Mouse (Mus musculus) heart, adult 9 months (tissue): Measurements from ENCODE around the gene Wwox.

ENCODE experiments used
- DNase-seq, 2 experiments: peaks; one replicate each; pipeline ENCODE4 v3.0.0; 2022; ENCODE audit warnings: low spot score in 2 of 2

The Wwox gene

DNA sequence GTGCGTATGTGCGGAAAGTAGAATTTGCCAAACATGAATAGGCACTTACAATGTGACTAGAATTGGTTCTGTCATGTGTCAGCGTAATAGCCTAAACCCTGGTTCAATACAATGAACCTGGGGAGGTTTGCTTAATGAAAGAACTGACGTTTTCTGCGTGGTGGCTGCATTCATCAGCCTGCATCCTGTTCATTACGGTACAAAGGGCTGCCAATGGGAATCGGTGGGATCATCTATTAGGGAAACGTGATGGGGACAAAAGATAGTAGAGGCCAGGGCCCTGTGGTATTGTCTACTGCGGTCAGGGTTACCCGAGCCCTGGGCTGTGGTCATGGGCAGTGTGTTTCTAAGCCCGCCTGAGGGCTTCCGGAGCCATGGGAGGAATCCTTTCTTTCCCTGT is 459.7 kb downstream of the Wwox start:
- DNase-seq = no peak

DNA sequence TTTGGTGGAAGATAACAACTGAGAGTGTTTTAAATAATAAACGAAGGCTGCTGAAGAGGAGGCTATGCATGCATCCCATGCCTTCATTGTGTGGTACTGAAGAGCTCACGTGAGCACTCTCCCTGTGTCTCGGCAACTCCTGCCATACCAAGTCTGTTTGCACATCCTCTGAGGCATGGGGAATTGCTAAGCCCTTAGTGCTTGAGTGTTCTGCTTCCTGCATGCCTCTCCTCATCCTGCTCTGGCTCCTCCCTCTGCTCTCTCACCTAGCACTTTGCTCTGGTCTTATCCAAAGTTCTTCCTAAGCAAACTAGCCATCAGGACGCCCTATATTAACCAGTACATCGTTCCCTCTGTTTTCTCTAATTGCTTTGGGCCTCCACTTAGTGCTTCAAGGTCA is 463.1 kb downstream of the Wwox start:
- no peak for DNase-seq

DNA sequence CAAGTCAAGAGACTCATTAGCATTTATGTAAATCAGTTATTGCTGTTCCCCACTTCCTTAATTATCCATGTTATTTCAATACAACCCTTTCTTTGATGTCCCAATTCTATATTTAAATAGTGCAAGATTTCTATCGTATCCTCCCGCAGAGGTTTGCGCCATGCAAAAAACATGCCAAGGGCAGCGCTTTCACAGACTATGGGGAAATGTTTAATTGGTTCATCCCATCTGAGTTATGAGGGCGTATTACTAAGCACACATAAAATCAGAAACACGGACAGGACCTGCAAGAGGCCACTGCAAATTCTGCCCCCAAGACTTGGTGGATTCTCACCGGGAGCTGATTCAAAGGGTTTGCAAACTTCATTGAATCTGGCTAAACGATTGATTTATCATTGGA is 468.6 kb downstream of the Wwox start:
- DNase-seq = no peak

DNA sequence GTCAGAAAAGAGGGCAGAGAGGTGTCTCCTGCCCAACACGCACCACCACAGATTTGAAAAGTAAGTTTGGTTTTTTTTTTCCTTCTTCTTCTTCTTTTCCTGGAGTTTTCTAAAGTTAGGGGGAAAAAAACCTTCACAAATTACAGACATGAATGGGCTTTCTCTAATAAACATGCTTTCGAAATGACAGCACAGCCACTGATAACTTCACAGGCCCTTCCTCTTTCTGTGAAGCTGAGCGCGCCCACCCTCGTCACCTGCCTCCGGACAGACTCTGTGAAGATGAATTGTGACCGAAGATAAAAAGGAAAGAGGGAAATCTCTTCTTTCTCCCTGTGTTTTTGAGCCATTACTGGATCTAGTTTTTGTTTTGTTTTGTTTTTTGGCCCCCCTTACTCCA is 469.1 kb downstream of the Wwox start:
- no peak for DNase-seq

DNA sequence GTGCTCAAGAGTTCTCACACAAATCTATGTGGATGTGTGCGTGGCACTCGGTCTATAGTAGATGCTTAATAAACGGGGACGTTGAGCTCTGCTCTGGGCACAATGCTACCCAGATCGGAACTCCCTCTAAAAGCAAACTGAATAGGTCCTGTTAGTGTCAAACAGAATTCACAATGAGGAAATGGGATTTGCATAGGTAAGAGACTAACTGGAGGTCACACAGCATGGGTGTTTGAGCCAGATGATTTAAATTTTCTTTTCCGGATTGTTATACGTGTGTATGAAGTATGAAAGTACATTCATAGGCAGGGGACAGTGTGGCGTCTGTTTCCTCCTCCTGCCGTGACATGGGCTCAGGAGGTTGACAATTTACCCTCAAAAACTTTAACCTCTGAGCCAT is 469.7 kb downstream of the Wwox start:
- no peak for DNase-seq

DNA sequence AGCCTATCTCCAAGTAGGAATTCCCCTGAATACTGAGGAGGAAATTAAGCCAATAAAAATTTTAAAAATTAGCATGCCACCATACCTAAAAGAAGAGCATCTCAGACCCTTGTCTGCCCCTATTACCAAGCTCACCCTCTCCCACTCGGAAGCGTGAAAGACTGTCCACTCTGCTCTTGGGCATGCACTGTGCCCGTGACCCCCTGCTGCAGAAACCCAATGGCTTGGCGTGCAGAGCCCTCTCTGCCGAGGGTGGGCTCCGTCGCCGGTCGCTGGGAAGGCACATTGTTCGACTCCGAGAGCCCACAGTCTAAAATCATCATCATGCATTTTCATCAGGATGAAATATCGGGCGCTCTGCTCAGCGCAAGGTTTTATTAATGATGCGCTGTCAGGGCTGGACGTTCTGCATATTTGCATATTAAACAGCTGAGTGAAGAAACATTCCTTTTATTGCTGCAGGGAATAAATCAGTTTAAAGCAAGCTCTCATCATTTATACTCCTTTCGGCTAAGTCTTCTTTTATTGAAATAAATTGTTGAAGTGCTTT is 471.7 kb downstream of the Wwox start:
- DNase-seq = no peak

DNA sequence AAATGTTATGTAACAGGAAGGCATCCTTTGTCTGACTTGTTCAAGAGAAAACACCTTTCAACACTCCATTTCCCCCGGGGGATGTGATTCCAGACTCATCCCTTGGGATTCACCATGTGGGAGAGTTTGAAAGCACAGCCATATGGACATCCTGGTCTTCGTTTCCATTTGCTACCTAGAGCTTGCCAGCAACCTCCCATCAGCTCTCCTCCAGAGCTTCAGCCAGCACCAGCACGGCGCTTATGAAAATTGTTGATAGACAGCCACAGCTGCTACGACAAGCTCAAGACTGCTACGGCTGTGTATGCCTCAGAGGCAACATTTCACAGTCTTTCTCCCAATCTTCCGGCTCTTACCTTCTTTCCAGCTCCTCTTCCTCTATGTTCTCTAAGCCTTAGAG is 484.2 kb downstream of the Wwox start:
- DNase-seq = peak; percentile 40 to 44

DNA sequence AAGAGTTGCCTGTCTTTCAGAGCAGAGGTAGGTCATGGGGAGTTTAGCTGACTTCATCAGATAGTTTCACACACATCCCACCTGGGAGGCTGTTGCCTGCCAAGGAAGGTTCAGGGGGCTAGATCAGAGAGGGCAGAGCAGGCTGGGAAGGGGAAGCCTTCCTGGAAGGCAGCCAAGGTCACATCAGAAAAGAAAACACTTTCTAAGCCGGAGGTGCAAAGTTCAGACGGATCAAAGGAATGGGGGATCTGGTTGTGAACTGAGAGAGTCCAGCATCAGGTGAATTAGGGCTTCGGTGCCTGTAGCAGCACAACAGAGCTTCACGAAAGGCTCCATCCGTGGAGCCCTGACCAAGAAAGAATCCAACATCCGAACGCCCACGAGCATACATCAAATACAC is 488.0 kb downstream of the Wwox start:
- DNase-seq = no peak

DNA sequence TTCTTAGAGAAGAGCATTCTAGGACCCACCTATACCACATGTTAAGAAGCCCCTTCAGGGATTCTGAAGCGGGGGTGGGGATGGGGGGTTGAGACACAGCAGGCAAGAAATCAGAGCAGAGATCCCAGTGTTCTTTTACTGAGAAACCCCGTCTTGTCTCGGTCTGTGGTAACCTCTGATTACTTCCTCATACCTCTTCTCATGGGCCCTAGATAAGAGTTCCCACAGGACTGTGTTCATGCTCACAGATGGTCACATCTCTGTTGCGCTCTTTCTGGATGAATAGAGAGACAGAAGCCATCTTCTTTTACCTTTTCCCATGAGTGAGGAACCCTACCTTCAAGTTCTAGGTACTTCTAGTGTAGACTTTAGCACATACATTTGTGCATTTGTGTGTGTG is 488.5 kb downstream of the Wwox start:
- no peak for DNase-seq

DNA sequence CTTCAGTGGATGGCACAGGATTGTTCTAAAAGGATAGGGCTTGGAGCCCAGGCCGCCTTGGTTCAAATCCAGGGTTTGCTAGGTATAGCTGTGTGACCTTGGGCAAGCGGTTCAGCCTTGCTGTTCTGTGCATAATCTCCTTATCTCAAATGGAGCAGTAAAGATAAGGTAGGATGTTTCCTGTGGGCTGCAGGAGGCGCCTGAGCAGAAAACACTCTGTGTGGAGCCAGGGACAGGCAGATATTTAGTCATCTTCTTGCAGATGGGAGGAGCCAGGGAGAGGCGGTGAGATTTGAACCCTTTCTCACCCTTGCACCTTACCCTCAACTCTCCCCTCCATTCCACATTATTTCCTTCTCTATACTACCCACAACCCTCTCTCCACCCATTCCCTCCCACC is 490.1 kb downstream of the Wwox start:
- DNase-seq = no peak

DNA sequence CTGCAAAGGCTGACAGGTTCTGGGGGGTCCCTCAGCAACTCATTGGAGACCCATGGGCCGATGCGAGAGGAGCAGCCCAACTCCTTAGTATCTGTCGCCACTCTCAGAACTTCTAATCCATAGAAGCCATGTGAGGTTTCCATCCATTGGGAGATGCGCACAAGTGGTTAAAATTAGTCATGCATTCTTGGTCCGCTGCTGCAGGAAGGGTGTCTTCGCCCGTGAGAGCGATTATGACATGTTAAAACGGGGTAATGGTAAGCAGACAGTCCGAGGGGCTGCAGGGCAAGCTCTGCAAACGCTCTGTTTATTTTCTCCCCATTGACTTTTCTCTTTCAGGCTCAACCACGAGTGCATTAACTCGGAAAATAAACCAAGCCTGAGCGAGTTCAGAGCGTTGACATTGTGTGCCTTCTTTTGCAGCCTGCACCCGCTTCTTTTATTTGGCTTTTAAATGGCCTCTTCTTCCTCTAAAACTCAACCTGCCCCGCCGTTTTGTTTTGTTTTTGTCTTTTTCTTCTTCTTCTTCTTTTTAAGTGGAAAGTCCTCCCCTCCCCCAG is 492.7 kb downstream of the Wwox start:
- DNase-seq = no peak

DNA sequence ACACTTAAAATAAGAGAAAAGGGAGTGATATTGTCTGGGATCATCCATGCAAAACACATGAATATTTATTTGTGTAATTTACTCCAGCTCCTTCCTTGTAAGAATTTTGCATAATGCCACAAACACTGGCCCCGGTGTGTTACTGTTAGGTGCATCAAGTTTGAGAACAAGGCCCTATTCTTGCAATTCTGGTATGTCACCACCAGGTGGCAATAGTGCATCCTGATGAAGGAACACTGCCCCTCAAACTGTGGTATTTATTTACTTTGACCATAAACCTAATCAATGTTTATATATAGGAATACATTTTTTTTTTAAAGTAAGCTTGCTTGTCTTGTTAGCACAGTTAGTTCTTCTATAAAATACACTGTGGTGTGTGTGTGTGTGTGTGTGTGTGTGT is 493.8 kb downstream of the Wwox start:
- DNase-seq = no peak

DNA sequence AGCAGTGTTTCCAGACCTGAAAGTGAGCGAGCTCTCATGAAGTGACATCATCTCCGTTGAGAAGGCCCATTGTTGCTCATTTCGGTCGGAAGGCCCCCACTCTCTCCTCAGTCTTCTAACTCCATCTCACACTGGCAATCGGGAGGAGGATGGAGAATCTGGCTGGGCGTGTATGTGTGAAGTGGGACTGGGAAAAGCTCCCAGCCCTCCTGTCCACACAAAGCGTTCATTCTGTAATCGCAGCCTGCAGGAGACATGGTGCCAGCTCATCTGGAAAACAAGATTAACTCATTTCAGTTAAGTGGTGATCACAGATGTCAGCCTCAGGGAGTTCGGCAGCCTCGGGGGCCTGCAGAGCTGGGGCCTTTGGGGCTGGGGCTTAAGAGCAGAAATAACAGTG is 497.4 kb downstream of the Wwox start:
- DNase-seq = peak; percentile 8

DNA sequence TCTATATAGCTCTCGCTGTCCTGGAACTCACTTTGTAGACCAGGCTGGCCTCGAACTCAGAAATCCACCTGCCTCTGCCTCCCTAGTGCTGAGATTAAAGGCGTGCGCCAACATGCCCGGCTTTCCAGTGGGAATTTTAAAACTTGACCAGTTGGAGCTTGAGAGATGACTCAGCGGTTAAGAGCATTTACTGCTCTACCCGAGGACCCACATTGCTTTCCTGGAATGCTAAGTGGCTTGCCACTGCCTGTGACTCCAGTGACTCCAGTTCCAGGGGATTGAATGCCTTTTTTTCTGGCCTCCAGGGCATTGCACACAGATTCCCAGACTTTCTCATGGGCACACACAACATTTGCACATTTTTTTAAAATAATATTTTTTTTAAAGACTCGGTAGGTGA is 499.9 kb downstream of the Wwox start:
- DNase-seq = no peak

DNA sequence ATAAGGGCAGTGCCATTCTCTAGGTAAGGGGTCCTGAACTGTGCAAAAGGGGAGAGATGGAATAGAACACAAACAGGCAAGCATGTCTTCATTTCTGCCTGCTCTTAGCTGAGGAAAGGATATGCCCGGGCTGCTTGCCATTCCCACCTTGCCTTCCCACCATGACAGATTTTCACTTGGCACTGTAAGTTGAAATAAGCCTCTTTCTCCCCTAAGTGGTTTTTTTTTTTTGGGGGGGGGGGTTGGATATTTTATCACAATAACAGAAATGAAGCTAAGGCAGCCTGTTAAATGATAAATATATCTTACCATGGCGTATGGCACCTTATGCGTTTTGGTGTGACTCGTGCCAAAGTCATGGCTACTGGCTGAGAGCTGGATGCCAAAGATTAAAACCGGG is 501.6 kb downstream of the Wwox start:
- no peak for DNase-seq

DNA sequence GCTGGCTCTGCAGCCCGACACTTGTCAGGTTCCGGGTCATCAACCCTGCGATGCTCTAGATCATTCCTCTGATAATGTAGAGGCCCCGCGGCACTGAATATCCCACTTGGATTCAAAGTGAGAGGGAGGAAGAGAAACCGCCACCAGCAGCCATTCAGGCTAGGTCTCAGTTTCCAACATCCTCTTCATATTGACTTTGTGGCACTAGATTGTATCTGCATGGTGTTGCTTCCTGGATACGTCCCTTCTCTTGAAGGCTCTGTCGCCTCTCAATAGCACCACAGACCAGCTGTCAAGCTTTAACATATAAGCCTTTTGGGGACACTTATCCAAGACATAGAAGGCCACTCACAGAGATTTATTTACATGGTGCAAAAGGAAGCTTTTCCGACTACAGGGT is 502.2 kb downstream of the Wwox start:
- DNase-seq = no peak

DNA sequence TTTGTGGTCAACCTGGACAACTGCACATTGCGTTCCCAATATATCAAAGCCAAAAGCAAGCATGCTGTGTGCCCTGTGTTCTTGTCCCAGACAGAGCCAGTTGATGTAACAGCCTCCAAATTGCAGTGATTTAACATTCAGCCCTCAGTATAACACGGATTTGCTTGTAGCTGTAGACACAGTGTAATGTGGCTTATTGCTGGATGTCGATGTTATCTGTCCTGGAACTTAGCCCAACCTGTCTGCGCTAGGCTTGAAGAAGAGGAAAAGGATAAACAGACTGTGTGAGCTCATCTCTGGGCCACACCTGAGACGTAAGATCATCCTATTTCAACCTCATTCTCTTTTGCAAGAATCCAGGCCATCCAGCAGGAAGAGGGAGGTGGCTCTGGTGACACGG is 508.5 kb downstream of the Wwox start:
- DNase-seq = no peak

DNA sequence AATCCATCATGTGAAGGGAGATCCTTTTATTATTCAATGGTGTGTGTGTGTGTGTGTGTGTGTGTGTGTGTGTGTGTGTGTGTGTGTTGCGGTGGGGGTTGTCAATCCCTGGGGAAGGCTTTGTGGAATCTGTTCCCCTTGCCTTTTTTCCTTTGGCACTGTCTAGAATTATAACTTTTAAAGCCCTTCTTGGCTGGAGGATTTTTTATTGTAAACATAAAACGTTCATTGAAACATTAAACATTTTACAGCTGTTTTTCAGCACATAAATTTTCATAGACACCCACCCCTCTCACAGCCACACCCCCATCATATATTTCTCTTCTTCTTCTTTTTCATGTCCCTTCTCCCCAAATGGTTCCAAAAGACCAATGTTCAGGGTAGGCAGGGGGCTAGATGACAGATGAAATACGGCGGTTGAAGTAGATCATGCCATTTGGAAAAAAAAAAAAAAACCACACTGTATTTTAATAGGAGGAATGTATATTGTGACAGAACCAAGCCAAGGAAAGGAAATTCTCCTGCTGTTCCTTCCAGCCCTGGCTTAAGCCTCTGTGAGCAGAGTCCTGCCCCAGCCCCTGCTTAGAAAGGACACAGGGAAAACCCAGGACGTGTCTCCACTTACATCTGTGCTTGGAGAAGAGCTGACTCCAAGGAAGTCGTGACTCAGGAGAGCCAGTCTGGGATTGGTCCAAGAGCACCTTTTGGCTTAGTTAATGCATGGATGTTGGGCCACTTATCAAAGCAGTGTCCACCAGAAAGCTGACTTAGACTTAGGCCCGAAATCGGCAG is 517.1 kb downstream of the Wwox start:
- DNase-seq = no peak

DNA sequence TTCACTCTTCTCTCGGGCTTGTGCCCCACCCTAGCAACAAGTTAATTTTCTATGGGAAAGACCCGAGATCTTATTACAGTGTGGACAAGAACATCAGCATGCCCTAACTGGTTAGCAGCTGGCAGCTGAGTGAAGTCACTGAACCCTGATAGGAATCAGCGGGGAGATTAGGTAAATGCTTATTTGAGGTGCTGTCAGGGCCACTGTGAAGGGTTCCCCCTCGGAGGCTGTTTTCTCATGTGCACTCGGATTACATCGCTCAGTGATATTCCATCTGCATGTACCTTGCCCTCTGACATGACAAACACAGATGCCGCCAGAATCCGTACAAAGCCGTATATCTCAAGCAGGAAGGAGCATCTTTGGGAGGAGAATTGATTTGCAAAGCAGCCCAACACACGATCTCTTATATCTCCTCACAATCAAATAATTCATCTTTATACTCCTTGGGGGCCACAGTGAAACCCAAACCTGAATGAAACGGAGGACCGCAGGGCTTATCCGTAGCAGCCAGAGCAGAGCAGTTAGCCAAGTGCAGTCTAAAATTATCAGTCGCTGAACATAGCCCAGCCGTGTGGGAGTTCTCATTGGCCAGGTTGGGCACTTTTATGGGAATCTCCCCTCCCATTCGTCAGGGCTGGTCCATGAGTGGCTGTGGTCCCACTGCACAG is 519.1 kb downstream of the Wwox start:
- DNase-seq = no peak

DNA sequence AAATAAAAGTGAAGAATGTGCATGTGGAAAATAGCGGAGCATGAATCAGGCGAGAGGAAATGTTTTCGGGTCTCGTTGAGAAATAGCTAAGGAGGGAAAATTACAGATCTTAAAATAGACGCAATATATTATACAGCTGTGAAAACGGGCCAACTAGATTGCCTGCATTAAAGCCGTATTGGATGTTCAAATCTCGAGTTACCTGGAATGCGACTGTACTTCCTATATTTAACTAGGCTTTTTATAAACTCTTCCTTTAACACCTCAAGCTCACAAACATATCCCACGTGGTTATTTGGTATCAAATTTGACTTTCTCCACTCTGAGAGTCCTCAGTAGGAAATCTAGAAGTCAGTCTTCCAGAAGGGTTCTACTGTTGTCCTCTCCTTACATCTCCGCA is 520.0 kb downstream of the Wwox start:
- DNase-seq = no peak

DNA sequence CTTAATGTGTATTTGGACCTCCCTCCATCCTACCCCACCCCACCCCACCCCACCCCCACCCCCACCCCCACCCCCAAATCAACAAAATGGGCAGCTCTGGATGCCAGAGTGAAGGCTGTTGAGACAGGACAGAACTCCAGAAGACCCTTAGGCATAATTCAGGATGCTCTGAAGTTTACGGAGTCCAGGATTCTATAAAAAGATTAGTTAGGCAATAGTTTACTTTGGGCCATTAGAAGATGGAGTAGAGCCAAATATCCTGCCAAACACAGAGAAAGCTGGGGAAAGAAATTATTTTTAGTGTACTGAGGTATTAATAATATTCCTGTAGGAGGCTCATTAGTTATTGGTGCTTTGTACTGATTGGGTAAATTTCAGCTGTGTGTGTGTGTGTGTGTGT is 523.0 kb downstream of the Wwox start:
- no peak for DNase-seq

DNA sequence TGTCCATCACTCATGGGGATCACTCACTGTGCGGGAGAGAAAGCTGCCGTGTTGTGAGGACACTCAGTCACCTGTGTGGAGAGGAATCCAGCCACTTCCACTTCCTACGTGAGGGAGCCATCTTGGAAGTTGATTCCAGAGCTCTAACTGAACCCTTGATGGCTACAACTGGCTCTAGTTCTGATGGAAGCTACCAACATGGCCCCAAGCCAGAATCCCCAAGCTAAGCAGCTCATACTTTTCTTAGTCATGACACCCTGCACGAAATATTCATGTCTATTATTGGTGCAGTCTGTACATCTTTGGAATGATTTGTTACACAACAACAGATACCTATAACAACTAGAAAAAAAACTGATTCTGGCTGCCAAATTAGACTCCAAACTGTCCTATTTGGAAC is 523.8 kb downstream of the Wwox start:
- no peak for DNase-seq

DNA sequence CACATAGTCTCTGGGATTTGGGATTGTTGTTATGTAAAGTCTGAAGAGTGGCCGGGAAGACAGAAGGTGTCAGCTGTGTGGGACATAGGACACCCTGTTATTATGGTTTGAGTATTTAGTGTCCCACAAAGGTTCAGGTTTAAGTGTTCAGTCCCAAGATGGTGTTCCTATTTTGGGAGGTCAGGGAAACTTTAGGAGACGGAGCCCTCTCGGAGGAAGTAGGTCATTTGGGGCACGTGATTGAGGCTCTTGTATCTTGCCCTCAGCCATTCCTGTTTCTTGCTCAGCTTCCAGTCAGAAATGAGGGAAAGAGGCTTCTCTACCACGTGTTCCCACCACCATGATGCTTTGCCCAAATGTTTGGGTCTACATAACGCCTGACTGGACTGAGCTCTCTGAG is 524.8 kb downstream of the Wwox start:
- no peak for DNase-seq
